Mouse (Mus musculus) thymus, adult 2 months (tissue): Measurements from ENCODE around the gene Clasp2.

Source experiments
- CTCF ChIP-seq: fragments of 200-500 bp; IDR thresholded peaks from 2 replicates; pipeline ENCODE4 v1.5.1; 2012; ENCODE audit warnings: mild to moderate bottlenecking, control low read depth, low read length, moderate library complexity, borderline replicate concordance; ENCODE audit not compliant: control insufficient read depth, poor library complexity, insufficient read depth; ENCODE audit errors: extremely low read depth
- POLR2A ChIP-seq: fragments of 200-500 bp; IDR thresholded peaks from 2 replicates; pipeline ENCODE4 v1.6.1; 2012; ENCODE audit warnings: mild to moderate bottlenecking, low read length, control low read depth, moderate library complexity; ENCODE audit not compliant: control insufficient read depth, poor library complexity, insufficient read depth; ENCODE audit errors: extremely low read depth

DNA sequence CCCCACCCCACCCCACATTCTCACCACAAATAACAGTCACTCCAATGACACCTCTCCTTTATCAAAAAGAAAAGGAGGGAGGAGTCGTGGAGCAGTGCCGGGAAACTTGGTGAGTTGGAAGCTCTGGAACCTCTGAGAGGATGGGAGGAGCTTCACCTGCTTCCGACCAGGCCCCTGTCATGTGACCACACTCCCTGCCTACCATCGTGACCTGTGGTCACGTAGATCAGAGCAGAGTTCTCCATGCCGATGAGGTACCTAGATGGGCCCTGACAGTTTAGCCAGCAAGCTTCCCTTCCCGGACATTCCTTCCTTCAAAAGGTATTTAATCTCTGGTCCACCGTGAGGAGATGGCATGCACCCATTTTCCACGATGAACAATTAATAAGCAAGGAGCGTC, 17.2 kb downstream of the Clasp2 start:
- TF ChIP-seq POLR2A (no peak), CTCF (no peak)
